Mouse (Mus musculus): Measurements from ENCODE around the gene Tmem252. TPM values are rescaled to one million over a fixed set of nuclear protein-coding genes. Genes with fewer than 3 reads are reported as not detected.
"Not testable (repeated sequence)": the region's sequence is repeated elsewhere in the genome, so short reads cannot be mapped to it uniquely, and the experiment has no call there.

Gene Tmem252
- total RNA-seq, 2 experiments from 2014 or later, result 0.24 to 0.51 TPM

DNA sequence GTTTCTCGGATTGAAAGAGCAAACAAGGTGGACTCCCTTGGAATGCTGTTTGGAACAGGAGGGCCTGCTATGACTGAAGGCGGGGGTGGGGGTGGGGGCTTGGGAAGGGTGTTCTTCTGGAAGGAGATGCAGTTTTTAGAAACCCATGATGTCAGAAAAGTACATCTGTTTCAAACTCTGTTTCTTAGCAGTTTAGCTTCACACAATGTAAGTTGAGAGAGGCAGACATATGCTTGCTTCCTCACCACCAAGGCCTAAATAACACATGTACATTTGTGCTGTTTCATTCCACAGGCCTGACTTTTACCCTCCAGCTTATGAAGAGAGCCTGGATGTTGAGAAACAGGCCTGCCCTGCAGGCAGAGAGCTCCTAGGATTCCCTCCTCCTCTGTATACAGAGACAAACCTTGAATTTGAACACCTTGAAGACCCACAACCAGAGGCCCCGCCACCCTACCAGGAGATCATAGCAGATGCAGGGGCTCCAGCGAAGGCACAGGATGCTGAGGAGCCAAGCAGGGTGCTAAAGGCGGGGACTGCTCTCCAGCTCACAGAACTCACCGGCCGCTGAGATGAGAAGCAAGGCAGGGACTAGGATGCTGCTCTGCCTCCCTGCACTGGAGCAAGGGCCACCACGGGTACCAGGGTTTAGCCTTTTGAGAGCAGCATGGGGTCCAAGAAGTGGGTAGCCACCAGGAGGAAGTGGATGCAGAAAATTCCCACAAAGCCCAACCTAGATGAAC lies 3.6 kb downstream of the Tmem252 start:
- no peak for DNase-seq

DNA sequence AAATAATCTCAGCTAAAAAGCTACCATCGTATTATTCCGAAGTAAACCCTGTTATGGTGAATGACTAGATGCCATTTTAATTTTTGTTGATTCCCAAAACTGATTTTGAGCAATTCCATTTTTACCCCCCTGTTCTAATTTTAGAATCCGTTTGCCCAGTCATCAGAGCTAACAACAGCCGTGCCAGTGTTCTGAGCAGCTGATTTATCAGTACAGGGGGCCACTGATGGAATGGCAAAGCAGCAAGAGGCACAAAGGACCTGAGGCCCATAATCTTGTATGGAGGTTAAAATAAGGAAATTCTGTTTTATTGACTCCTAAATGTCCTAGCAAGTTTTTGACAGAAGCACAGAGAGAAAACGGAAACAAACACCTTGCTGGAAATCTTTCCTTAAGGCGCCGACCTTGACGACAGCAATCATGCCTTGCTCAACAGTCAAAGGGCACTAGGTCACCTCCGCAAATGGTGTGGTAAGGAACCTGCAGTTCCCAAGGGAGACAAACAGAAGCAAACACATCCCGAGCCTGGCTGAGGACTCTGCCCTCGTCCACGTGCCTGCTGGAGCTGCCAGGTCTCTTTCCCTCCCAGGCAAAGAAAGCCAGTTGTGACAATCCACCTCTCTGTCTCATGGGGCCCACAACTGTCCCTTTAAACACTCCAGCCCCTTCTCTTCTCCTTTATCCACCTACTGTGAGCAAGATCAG lies 9.4 kb downstream of the Tmem252 start:
- DNase-seq, result peak; percentile 54

DNA sequence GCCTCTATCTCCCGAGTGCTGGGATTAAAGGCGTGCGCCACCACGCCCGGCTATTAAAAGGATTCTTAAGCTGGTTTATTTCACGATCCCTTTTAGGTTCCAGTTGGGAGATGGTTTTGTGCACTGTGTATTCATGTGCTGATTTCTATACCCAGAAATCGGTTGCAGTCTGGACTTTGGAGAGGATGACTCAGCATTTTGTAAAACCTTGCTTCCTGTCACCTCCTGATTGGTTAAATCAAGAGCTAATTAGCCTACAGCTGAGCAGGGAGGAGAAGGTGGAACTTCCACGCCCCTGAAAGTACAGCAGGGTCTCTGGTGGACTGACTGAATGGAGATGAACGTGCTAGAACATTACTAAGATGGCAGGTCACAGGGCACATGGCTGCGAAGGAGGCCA lies 12.6 kb downstream of the Tmem252 start:
- no peak for DNase-seq

DNA sequence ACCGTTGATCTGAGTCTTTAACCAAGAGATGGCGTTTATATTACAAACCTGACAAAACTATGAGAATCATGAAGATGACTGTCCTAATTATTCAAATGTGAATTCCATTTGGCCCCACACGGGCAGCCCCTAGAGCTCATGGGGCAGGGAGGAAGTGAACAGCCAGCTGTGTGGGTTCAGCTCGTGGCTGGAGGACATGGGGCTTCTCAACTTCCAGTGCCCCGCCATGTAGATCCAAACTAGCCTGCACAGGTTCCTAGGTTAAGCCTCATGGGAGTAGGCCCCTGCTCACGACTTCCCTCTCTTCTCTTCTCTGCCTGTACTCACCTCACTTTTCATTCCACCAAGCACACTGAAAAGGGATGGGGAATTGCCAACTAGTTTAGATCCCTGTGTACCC lies 14.5 kb downstream of the Tmem252 start:
- no peak for DNase-seq

DNA sequence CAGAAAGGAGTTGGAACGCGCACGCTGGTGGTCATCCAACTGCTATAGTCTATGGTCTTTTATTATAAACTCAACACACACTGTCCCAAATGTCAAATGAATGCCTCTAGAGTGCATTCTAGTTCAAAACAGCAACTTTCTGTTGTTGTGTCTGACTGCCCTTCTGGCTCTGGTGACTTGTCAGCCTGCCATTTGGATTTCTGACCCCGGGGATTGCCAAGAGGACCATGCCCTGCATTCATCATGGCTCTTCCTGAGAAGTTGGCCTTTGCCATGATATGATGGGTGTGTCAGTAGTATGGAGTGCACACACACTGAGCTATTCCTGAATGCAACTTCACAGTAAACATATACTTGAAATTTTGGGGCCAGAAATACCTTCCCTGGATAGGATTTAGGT lies 15.7 kb downstream of the Tmem252 start:
- no peak for DNase-seq

DNA sequence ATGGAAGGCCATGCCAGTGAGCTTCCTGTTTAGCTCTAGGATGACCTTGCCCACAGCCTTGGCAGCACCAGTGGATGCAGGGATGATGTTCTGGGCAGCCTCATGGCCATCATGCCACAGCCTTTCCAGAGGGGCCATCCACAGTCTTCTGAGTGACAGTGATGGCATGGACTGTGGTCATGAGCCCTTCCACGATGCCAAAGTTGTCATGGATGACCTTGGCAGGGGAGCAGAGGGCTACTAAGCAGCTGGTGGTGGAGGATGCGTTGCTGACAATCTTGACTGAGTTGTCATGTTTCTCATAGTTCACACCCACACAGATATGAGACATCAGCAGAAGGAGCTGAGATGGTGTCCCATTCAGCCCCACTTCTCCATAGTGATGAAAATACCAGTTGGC lies 18.9 kb downstream of the Tmem252 start:
- no peak for DNase-seq

DNA sequence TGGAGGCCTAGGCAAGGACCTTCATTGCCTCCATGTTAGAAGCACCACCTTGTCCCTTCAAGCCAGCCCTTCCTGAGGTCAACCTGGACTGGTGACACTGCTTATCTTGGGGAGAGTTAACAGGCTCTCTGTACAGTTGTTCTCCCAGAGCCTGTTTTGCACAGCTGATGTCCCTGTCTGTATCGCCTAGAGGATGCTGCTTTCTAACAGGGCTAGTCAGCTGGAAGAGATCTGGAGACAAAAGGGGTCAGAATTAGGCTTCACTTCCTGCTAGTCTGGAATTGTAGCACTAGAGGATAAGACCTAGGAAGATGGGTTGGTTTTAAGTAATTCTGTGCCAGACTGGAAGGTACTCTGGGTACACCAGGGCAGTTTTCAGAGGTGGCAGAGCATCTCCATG lies 24.1 kb downstream of the Tmem252 start:
- no peak for DNase-seq

DNA sequence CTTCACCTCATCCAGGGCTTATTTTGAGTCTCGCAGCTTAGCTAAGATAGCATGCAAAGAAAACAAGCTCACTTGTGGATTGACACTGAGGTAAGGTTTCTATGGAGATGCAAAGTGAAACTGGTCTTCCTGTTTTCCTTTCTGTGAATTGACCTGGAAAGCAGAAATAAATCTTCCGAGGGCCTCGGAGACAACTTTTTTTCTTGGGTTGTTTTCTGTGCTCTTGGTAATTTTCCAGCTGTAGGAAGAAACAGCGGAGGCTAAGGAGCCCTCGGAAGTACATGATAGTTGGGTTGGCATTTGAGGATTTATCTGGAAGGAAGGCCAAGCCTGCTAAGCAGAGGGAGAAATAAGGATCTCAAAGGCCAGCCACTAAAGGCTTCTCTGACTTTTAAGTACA lies 24.8 kb downstream of the Tmem252 start:
- DNase-seq, result no peak

DNA sequence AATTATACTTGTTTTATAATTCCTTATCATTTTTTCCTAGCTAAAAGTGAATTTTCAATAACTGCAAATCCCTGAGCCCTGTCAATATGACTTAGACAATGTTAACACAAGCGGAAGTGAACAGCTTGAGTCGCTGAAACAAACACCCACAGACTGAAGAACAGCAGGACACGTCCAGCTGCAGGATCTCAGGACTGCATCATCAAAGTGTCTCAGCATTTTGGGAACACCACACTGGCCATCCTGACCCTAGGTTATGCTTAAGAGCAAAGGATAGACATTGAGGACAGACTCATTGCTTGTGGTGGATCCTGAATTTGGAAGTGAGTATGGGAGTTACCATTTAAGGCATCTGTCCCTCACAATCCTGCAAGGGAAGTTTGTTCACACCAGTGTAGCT lies 25.4 kb downstream of the Tmem252 start:
- no peak for DNase-seq

DNA sequence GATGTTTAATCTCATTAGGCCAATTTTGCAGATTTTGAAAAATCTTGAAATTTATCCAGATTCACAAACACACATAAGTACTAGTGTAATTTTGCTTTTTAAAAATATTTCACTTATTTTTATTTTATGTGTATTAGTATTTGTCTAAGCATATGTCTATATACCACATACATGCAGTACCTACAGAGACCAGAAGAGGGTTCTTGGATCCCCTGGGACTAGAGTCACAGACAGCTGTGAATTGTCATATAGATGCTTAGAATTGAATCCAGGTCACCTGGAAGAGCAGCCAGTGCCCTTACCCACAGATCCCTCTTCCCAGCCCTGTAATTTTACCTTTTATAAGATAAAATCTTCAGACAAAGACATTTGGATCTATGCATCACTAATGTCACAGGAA lies 26.1 kb downstream of the Tmem252 start:
- no peak for DNase-seq

DNA sequence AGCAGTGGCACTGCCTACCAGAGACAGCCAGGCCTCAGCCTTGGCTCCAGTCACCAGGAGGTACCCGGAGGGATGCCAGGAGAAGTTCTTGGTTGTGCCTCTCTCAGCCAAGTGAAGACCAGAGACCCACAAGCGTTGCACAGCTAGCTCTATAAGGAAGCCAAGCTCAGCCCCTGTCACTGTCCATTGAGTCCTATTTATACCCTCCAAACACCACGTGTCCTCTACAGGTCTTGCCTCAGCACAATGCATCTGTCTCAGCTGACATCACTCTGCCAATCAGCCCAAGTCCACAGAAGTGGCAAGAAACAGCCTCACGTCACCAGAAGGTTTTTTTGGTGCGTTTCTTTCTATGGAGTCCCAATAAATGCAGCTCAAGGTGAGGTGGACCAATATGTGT lies 26.9 kb downstream of the Tmem252 start:
- no peak for DNase-seq

DNA sequence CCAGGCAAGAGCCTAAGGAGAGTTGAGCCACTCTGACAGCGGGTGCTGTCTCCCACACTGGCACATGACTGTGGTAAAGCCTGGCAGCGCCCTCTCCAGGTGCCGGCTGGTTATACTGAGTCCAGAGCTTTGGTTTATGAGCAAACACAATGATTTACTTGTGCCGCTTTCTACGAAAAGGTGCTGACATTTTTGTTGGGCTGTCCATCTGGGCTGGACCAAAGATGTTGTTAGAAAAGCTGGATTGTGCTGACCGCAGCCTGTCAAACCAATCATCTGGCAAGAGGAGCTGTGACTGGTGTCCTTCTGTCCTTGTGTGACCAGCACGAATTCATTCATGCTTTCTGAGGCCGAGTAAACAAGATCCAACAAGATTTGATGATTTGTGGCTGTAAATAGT lies 27.9 kb downstream of the Tmem252 start:
- peak; percentile 16 for DNase-seq

DNA sequence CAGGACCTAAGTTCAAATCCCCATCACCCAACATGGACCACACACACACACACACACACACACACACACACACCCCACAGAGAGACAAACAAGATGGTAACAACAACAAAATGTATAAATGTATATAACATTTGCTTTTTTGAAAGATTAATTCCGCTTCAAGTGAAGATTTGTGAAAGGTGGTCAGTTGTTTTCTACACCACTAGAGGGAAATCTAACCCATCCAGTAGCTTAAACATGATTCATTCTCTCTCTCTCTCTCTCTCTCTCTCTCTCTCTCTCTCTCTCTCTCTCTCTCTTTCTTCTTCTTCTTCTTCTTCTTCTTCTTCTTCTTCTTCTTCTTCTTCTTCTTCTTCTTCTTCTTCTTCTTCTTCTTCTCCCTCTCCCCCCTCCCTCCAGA lies 29.4 kb downstream of the Tmem252 start:
- DNase-seq, result not testable (repeated sequence)

DNA sequence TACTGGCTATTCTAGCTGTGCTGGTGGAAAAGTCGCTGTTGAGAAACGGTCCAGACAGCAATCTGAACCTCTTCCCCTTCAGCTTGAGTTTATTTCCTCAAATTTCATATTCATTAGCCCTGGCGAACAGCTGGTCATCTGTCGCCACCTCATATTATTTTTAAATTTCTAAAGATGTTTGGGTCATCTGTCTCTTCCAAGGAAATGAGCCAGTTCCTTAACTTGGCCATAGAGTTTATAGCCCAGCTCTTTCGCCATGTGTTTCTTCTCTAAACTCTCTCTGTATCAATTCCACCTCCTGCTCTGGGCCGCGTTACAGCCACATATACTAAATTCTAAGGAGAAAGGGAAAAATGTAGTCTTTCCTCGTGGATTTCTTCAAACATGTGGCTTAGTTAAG lies 29.9 kb downstream of the Tmem252 start:
- no peak for DNase-seq

DNA sequence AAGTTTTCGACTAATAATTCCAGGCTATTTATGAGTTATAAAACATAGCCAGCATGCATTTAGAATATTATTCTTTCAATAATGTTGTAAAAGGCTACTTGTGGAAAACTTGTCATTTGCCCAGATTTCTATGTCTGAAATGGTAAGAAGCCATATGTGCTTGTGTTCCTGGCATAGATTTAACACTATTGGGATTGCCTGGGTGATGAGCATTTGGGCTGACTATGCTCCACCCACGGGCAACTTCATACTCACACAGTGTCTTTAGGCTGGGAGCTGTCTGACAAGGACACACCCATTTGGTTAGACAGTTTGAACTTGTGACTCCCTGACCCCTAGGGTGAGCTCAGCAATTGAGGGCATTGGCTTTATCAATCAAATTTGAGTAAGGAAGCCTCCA lies 30.5 kb downstream of the Tmem252 start:
- no peak for DNase-seq

DNA sequence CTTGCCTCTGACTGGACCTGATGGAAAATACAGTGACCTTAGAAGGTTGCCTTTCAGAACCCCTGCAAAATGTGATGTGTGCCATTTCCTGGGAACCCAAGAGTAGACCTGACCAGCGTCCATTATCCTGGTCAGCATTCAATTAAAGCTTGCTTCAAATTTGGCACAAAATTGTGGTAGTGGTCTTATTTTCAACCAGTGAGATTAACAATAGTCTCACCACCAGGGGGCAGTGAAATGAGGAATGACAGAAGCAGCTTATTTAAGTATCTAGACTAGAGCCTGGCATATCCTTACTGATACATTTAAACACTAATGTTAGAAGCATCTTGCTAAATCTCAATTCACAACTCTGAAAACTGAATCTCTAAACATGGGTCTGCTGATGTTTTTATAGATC lies 31.6 kb downstream of the Tmem252 start:
- DNase-seq, result peak; percentile 53

DNA sequence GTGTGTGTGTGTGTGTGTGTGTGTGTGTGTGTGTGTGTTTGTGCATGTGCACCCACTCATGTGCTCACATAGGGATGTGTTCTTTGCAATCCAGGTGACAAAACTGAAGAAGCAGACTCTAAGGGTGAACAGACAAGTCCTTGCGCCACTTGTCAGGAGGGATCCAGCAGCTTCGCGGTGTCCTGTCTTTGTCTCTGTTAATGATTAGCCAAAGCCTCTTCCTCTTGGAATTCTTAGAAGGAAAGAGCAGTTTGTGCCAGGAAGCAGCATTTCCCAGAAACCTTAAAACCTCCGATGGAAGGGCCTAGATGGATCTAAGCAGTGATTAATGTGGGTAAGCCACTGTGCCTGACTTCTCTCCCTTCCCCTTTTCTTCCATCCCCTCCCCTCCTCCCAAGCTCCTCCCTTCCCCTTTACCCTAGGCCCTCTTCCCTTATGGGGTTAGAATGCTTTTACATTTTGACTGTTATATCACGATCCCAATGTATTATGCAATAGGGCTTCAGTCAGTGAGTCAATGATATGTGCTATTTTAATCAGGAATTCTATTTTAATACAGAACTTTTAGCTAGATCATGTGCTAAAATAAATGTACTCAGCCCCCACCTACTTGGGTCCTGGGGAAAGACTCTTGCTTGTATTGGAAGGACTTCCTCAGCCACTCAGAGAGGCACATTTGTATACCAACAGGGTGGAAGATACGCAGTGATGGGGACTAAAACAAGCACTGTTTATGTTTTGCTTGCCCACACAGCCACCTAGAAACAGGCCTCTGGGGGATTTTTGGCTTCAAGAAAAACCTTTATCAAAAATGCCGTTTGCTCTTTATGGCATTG lies 33.5 kb downstream of the Tmem252 start:
- DNase-seq, result no peak

DNA sequence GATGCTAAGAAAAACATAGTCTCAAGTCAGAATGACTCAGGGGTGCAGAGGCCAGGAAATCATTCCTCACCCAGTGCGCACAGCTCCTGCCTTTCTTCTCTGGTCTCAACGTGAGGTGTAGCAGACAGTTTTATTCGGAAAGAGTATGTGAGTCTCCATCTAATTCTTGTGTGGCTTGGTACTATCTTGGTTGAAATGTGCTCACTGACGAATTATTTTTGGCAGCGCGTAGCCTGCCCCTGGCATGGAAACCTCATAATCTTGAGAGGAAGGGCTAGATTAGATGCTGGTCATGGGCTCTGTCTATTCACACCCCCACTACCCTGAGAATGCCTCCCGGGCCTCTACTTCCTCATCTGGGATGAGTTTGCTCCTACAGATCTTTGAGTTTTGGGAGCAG lies 34.2 kb downstream of the Tmem252 start:
- no peak for DNase-seq

DNA sequence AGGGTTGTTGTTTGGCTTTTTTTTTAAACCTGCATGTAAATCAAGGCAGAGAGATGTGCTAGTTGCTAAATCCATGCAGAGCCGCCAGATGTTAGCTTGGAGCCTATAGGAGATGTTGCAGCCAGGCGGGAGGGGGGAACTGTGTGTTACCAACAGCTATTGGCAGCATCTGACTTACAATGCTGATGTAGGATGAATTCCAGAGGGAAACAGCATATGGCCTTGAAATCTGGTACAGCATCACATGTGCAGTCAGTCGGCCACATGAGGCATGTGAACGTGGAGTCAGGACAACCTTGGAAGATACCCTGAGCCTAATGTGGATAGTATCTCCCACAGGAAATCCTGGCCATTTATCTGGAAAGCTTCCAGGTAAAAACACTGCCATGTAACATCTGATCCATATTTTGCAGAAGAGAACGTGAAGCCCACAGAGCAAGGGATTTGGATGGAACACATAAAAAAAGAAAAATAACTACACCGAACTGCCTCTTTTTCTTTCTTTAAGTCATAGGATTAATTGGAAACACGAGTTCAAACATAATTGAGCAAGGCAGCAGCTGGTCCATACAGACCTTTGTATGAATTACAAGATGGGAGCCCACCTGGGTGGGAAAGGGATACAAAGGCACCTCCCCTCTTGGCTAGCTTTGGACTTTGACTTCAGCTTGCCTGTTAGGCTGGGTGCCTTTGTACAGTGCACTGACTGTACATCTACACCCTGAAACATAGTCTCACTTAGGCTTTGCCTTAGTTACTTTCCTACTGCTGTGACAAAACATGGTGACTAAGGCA lies 42.7 kb downstream of the Tmem252 start:
- no peak for DNase-seq

DNA sequence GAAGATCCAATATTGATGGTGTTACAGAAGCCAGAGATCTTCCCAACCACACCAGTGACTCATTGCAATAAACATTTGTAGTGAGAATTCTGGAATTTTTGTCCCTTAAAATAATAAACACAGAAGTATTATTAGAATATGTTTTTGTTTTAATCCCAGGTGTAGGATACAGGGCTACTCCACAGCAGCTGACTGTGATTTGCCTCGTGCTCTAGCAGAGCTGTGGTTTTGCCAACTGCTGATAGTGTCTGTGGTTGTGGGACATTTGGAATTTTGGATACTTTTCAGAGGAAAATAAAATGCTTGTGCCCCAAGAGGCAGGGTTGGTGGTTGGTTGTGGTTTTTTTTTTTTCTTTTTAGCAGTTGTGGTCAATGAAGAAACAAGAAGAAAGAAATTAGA lies 44.2 kb downstream of the Tmem252 start:
- DNase-seq, result no peak

DNA sequence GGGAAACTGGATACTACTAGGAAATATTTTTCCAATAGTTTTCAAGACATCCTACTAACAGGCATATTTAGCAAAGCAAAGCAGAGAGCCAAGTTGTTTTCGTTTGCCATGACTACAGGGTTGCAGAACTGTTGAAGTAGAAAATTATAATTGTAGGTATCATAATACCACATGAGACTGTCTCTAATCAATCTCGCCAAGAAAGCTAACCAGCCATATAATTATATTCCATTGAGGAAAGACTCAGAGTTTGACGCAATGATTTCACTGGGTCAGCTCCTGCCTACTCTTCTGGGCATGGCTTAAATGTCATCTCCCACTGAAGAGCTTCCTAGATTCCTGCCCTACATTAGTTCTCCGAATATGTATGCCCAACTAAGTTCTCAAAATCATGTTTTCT lies 45.7 kb downstream of the Tmem252 start:
- no peak for DNase-seq

DNA sequence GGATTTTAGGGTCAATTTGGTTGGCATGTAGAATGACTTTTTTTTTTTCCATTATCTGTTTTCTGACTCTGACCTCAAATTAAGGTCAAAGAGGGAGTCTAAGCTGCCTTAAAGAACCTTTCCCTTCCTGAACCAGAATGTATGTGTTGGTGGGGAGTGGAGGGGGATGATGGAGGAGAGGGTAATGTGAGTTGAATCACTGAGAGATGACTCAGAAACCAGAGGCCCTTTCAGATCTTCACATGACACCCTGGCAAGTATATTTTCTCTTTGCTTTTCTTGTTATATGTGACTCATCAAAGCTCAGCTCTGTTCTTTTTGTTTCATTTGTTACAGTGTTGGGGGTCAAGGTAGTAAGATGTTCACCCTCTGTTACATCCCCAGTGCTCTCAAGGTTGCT lies 46.6 kb downstream of the Tmem252 start:
- no peak for DNase-seq
